Mouse (Mus musculus) brain, embryonic 14.5 days (tissue): ENCODE measurements around the gene Fhl2.

Experiments used
- CTCF ChIP-seq: fragments of 200-500 bp; IDR thresholded peaks from 2 replicates; pipeline ENCODE4 v1.5.1; 2012; ENCODE audit warnings: inconsistent platforms, mild to moderate bottlenecking, moderate library complexity, borderline replicate concordance; ENCODE audit not compliant: insufficient read depth, insufficient read length; ENCODE audit errors: extremely low read depth
- POLR2A ChIP-seq: fragments of 200-500 bp; IDR thresholded peaks from 2 replicates; pipeline ENCODE4 v1.6.1; 2012; ENCODE audit warnings: mild to moderate bottlenecking, inconsistent platforms, borderline replicate concordance; ENCODE audit not compliant: poor library complexity, insufficient read depth, insufficient read length, severe bottlenecking; ENCODE audit errors: extremely low read depth

GRCm38 (mm10) chr1:43207147-43207546 is 10.4 kb upstream of the Fhl2 start:
- no peak for TF ChIP-seq CTCF
- no peak for TF ChIP-seq POLR2A
